Mouse (Mus musculus): ENCODE measurements around the gene Ercc1. TPM values are rescaled to one million over a fixed set of nuclear protein-coding genes. Genes with fewer than 3 reads are reported as not detected.

Gene Ercc1
- polyA plus RNA-seq, 1 experiment: 46.6 TPM

- H3K4me1 ChIP-seq (ENCODE audit: control insufficient read depth, insufficient read depth, low read length): peaks cover 2% of the 10 kb centered on the region; the same call in 1 of the 2 replicates
- DNase-seq: no peak
- H3K4me3 ChIP-seq (replicated peaks; ENCODE audit: extremely low read depth, low read depth, low read length): no peak overlapping the region
- WGBS: 84% methylated on average over 12 of the region's 12 CpGs
- TF ChIP-seq CTCF (IDR thresholded peaks at IDR 0.05; ENCODE audit: insufficient read depth, low read length) (no peak), POLR2A (IDR thresholded peaks at IDR 0.05; ENCODE audit: borderline replicate concordance, extremely low read depth, low read depth, low read length) (no peak)
Observed at GRCm38 (mm10) chr7:19303046-19303305, 41.6 kb upstream of the Ercc1 start.

GRCm38 (mm10) chr7:19303770-19304169, 40.8 kb upstream of the Ercc1 start:
- 4% methylated on average over 16 of the region's 16 CpGs for WGBS
- TF ChIP-seq CTCF (IDR thresholded peaks at IDR 0.05; ENCODE audit: insufficient read depth, low read length) (peak; percentile 73), POLR2A (IDR thresholded peaks at IDR 0.05; ENCODE audit: borderline replicate concordance, extremely low read depth, low read depth, low read length) (no peak)
- DNase-seq: peak; percentile 80
- Histone ChIP-seq H3K4me3 (replicated peaks; ENCODE audit: extremely low read depth, low read depth, low read length) (no peak overlapping the region), H3K4me1 (ENCODE audit: control insufficient read depth, insufficient read depth, low read length) (peaks cover 2% of the 10 kb centered on the region)

DNA sequence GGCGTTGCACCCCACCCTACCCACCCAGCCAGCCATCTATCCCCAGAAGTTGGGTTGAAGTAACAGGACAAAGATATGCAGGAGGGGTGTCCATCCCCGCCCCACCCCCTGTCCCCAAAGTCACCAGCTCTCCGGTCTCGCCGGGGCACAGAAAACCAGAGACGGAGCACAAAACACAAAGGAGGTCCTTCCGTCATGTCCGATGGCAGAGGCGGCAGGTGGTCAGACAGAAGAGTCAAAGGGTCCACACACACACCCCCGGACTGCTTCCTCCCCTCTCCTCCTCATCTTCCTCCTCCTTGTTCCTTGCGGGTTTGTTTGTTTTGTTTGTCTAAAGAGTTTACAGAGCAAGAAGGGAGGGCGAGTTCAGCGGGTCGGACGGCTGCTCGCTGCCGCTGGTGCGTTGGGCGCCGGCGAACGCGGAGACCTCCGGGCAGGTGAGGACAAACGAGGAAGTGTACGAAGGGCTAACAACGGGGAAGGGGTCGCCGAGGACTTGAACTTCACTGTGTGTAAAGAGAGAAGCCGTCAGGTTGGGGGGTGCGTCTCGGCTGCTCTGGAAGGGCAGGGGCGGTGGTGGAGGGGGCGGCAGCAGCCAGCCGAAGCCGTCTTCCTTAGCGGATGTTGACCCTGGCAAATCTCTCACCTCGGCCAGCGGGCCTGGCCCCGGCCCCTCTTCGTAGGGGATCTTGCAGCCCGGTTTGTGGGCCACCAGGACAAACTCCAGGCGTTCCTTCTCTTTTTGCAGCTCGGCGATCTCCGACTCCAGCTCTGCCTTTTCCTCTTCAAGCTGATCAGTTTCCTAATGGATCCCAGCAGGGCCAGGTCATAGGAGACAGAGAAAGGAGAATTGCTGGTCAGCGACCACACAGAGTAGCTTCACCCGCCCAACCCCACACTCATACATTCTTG, 39.8 kb upstream of the Ercc1 start:
- H3K4me3 ChIP-seq (replicated peaks; ENCODE audit: extremely low read depth, low read depth, low read length): peak overlapping the region; percentile 31
- TF ChIP-seq POLR2A (IDR thresholded peaks at IDR 0.05; ENCODE audit: borderline replicate concordance, extremely low read depth, low read depth, low read length): no peak
- no peak for TF ChIP-seq CTCF (IDR thresholded peaks at IDR 0.05; ENCODE audit: insufficient read depth, low read length)
- peaks cover 5% of the 10 kb centered on the region for H3K4me1 ChIP-seq (ENCODE audit: control insufficient read depth, insufficient read depth, low read length)
- DNase-seq: no peak
- WGBS: 14% methylated on average over 48 of the region's 48 CpGs

DNA sequence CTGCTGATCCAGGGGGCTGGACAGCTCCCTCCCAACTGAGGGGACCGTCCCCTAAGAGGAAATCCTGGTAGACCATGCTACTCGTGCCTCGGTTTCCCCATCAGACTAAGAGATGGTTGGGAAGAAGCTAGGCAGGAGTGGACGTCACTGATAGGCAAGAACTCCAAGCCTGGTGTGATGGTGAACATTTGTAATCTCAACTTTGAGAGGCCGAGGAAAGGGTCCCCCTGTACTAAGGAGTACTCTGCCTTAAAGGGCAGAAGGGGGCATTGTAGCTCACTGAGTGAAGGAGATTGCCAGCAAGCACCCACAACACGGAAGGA, 39.2 kb upstream of the Ercc1 start:
- peaks cover 6% of the 10 kb centered on the region for H3K4me1 ChIP-seq (ENCODE audit: control insufficient read depth, insufficient read depth, low read length)
- WGBS: 21% methylated on average over 6 of the region's 6 CpGs
- no peak for TF ChIP-seq CTCF (IDR thresholded peaks at IDR 0.05; ENCODE audit: insufficient read depth, low read length)
- no peak for TF ChIP-seq POLR2A (IDR thresholded peaks at IDR 0.05; ENCODE audit: borderline replicate concordance, extremely low read depth, low read depth, low read length)
- no peak for DNase-seq
- H3K4me3 ChIP-seq (replicated peaks; ENCODE audit: extremely low read depth, low read depth, low read length): no peak overlapping the region

DNA sequence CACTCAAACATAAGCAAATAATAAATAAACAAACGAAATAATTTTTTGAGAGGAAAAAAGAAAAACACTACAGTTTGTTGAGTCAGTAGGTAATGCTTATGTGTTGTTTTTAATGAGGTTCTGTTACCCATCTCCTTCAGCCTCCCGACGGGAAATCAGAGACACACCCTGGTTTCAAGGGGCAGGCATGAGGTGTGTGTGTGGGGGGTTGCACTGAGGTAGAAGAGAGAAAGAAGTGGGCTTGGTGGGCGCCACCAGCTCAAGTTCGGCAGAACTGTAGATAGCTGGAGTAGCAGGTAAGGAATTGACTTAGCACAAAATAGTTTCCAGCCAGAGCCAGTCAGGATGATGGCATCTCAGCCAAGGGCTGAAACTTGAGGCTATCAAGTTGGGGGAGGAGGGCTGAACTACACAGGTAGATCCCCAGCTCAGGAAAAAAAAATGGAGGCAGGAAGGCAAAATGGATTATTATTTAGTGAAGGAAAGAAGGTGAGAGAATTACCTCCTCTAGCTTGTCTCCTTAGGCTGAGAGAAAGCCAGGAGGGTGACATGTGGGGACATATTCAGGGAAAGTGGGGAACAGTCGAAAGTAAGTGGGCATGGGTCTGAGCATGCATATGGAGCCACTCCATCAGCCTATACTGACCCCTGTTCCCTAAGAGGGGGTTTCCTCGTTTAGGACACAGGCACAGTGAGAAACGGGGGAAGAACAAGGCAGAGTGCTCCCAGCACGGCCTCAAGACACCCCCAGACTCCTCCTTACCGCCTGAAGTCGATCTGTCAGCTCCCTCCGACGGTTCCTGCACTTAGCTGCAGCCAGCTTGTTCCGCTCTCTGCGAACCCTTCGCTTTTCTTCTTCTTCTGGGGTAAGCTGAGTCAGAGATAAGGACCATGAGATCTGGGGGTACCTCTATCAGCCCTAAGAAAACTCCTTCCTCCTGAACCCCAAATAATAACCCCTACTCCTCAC, 38.5 kb upstream of the Ercc1 start:
- 58% methylated on average over 16 of the region's 16 CpGs for WGBS
- peaks cover 9% of the 10 kb centered on the region for H3K4me1 ChIP-seq (ENCODE audit: control insufficient read depth, insufficient read depth, low read length)
- H3K4me3 ChIP-seq (replicated peaks; ENCODE audit: extremely low read depth, low read depth, low read length): no peak overlapping the region
- no peak for DNase-seq
- TF ChIP-seq POLR2A (IDR thresholded peaks at IDR 0.05; ENCODE audit: borderline replicate concordance, extremely low read depth, low read depth, low read length) (no peak), CTCF (IDR thresholded peaks at IDR 0.05; ENCODE audit: insufficient read depth, low read length) (no peak)

GRCm38 (mm10) chr7:19306819-19307738, 37.5 kb upstream of the Ercc1 start:
- peaks cover 9% of the 10 kb centered on the region for H3K4me1 ChIP-seq (ENCODE audit: control insufficient read depth, insufficient read depth, low read length)
- TF ChIP-seq CTCF (IDR thresholded peaks at IDR 0.05; ENCODE audit: insufficient read depth, low read length): no peak
- no peak for TF ChIP-seq POLR2A (IDR thresholded peaks at IDR 0.05; ENCODE audit: borderline replicate concordance, extremely low read depth, low read depth, low read length)
- DNase-seq: no peak
- H3K4me3 ChIP-seq (replicated peaks; ENCODE audit: extremely low read depth, low read depth, low read length): no peak overlapping the region
- WGBS: 68% methylated on average over 25 of the region's 25 CpGs

DNA sequence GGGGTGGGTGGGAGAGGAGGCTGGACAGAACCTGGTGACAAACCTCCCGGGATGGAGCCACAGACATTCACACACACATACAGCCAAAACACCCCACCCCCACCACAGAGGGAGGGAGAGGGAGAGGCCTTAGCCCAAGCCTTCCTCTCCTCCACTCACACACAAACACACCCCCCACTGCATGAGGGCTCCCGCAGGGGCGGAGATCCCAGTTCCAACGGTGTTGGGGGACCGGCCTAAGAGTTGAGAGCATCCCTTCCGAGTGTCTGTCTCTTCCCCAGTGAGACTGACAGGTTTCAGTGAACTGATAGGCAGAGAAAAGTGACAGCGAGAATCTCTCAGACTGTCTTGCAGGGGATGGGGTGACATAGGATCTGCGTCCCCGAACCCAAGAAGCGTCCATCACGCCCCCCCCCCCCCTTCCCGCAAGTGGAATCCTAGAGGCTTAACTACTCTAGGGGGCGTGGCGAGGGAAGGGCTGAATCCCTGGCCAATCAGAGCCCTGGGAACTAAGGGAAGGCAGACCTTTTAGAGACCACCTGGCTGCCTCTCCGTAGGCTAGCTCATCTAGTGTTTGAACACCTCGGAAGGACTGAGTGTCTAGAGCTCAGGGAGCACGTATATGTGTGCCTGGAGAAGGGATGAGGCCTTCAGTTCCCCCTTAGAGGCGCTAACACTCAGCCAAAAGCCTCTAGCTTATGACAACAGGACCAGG, 36.7 kb upstream of the Ercc1 start:
- DNase-seq: no peak
- TF ChIP-seq CTCF (IDR thresholded peaks at IDR 0.05; ENCODE audit: insufficient read depth, low read length): no peak
- TF ChIP-seq POLR2A (IDR thresholded peaks at IDR 0.05; ENCODE audit: borderline replicate concordance, extremely low read depth, low read depth, low read length): no peak
- peak overlapping the region; percentile 92 for H3K4me3 ChIP-seq (replicated peaks; ENCODE audit: extremely low read depth, low read depth, low read length)
- peaks cover 9% of the 10 kb centered on the region for H3K4me1 ChIP-seq (ENCODE audit: control insufficient read depth, insufficient read depth, low read length)
- 1% methylated on average over 18 of the region's 18 CpGs for WGBS

GRCm38 (mm10) chr7:19308454-19309277, 35.9 kb upstream of the Ercc1 start:
- under 1% methylated on average over 58 of the region's 58 CpGs for WGBS
- TF ChIP-seq CTCF (IDR thresholded peaks at IDR 0.05; ENCODE audit: insufficient read depth, low read length) (no peak), POLR2A (IDR thresholded peaks at IDR 0.05; ENCODE audit: borderline replicate concordance, extremely low read depth, low read depth, low read length) (peak; percentile 60; the same call in 1 of the 2 replicates)
- Histone ChIP-seq H3K4me1 (ENCODE audit: control insufficient read depth, insufficient read depth, low read length) (peaks cover 9% of the 10 kb centered on the region), H3K4me3 (replicated peaks; ENCODE audit: extremely low read depth, low read depth, low read length) (peak overlapping the region; percentile 92)
- peak; percentile 94 for DNase-seq

Measured in lung, adult 2 months (tissue).